Mouse (Mus musculus) embryonic facial prominence, embryonic 14.5 days (tissue): ENCODE measurements around the gene Slc6a1. TPM values are rescaled to one million over a fixed set of nuclear protein-coding genes. Genes with fewer than 3 reads are reported as not detected.

ENCODE experiments used
- ATAC-seq: fragments of 200-750 bp; cut with Nextera tagmentation; 2 replicates; pipeline ENCODE4 v1.8.0; 2017; ENCODE audit warnings: low read depth, moderate number of reproducible peaks, moderate TSS enrichment
- DNase-seq: peaks from one replicate; pipeline ENCODE4 v3.0.0-alpha.2; 2015; ENCODE audit warnings: low spot score
- H3K27ac ChIP-seq: fragments of 300-500 bp; sonication (generic); replicated peaks from 2 replicates; pipeline ENCODE4 v1.5.1; 2014; ENCODE audit warnings: low read depth, mild to moderate bottlenecking, low read length, moderate library complexity
- H3K27me3 ChIP-seq: fragments of 300-500 bp; sonication (generic); replicated peaks from 2 replicates; pipeline ENCODE4 v1.6.1; 2014; ENCODE audit warnings: low read length; ENCODE audit not compliant: control insufficient read depth, insufficient read depth
- H3K36me3 ChIP-seq: fragments of 300-500 bp; sonication (generic); 2 replicates; pipeline ENCODE4 v1.6.1; 2014; ENCODE audit warnings: low read length, mixed read lengths; ENCODE audit not compliant: control insufficient read depth, insufficient read depth
- H3K4me1 ChIP-seq: fragments of 300-500 bp; sonication (generic); 2 replicates; pipeline ENCODE4 v1.6.1; 2014; ENCODE audit warnings: antibody characterized with exemption, low read length; ENCODE audit not compliant: control insufficient read depth, insufficient read depth
- H3K4me2 ChIP-seq: fragments of 300-500 bp; sonication (generic); 2 replicates; pipeline ENCODE4 v1.6.1; 2014; ENCODE audit warnings: low read depth, mild to moderate bottlenecking, low read length, moderate library complexity, mixed read lengths
- H3K4me3 ChIP-seq: fragments of 300-500 bp; sonication (generic); 2 replicates; pipeline ENCODE4 v1.5.1; 2014; ENCODE audit warnings: low read depth, mild to moderate bottlenecking, low read length
- H3K9ac ChIP-seq: fragments of 300-500 bp; sonication (generic); 2 replicates; pipeline ENCODE4 v1.6.1; 2014; ENCODE audit warnings: low read depth, mild to moderate bottlenecking, low read length, moderate library complexity, mixed read lengths
- H3K9me3 ChIP-seq: fragments of 300-500 bp; sonication (generic); 2 replicates; pipeline ENCODE4 v1.6.1; 2016; ENCODE audit warnings: low read length; ENCODE audit not compliant: control insufficient read depth
- WGBS: fragments of 180-500 bp; shearing (Covaris S2); extraction: QIAGEN DNeasy Blood & Tissue Kit; methylation state at CpG from one replicate; pipeline ENCODE4 v1.1.7; 2014; 5-methylcytosine and 5-hydroxymethylcytosine counted together
- polyA plus RNA-seq: library from polyadenylated mRNA; unstranded; fragments of >200 nt; fragmentation: Nextera tagmentation; extraction: Ambion mirVana; gene quantifications from 2 replicates; pipeline ENCODE4 v1.2.1, GENCODE M21; 2014

Gene Slc6a1
- 2.7 and 2.8 TPM in 2 replicates for polyA plus RNA-seq

- no peaks in the 10 kb centered on the region for H3K4me1 ChIP-seq
- 2% methylated on average over 28 of the region's 51 CpGs for WGBS
- H3K27ac ChIP-seq = no peak within 1 kb of the TSS
- no peaks in the 10 kb centered on the region for H3K36me3 ChIP-seq
- no peaks in the 10 kb centered on the region for H3K9me3 ChIP-seq
- H3K9ac ChIP-seq = no peak within 1 kb of the TSS
- DNase-seq (peak; percentile 81), ATAC-seq (peak; percentile 97)
- peak within 1 kb of the TSS; percentile 23 for H3K4me3 ChIP-seq
- H3K4me2 ChIP-seq = peak within 1 kb of the TSS; percentile 37
- peaks cover 71% of the 10 kb centered on the region for H3K27me3 ChIP-seq
These were observed at the start of gene Slc6a1 for GRCm38 (mm10) chr6:114282469-114283277. TSS of gene Slc6a1 (plus strand) at chr6:114282635.

DNA sequence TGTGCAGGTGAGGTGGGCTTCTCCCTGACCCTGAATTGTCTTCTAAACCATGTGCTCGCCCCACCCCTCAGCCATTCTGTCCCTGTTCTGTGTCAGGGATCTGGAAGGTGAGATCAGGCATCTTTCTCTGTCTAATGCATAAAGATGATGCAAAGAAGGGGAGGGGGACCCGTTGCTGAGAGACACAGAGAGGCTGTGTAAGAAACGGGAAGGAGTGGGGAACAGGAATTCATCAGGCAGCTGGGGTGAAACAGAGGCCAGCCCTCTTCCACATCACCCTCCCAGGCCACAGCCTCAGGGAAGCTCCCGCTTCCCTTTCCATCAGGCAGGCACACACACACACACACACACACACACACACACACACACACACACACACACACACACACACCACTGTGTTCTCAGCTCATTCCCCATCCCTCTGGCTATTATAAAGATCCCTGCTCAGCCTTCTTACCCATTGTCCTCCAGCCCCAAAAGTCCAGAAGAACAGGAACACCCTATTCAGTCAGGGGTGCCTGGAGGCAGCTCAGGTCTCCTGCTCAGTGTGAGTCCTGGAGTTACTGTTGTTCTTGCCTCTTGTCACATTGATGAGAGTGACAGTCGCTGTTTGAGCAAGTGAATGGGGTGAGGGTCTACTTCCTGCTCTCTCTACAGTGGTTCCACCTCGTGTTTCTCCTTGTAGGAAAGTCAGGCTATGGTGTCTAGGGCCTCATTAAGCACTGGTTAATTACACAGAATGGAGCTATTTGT, 43.4 kb upstream of the Slc6a1 start:
- Histone ChIP-seq H3K36me3 (no peaks in the 10 kb centered on the region), H3K4me2 (no peak overlapping the region), H3K9me3 (no peaks in the 10 kb centered on the region), H3K4me3 (no peak overlapping the region), H3K9ac (no peak overlapping the region), H3K27ac (no peak overlapping the region), H3K4me1 (no peaks in the 10 kb centered on the region), H3K27me3 (no peaks in the 10 kb centered on the region)
- DNase-seq = peak; percentile 19
- 31% methylated on average over 6 of the region's 6 CpGs for WGBS
- ATAC-seq = no peak

- DNase-seq = no peak
- Histone ChIP-seq H3K4me1 (no peaks in the 10 kb centered on the region), H3K4me3 (no peak overlapping the region), H3K9me3 (no peaks in the 10 kb centered on the region), H3K27me3 (no peaks in the 10 kb centered on the region), H3K36me3 (no peaks in the 10 kb centered on the region), H3K4me2 (no peak overlapping the region), H3K27ac (no peak overlapping the region), H3K9ac (no peak overlapping the region)
- WGBS = 81% methylated on average over 11 of the region's 11 CpGs
- ATAC-seq = no peak
These were observed 36.8 kb upstream of the Slc6a1 start for GRCm38 (mm10) chr6:114245665-114246064.

DNA sequence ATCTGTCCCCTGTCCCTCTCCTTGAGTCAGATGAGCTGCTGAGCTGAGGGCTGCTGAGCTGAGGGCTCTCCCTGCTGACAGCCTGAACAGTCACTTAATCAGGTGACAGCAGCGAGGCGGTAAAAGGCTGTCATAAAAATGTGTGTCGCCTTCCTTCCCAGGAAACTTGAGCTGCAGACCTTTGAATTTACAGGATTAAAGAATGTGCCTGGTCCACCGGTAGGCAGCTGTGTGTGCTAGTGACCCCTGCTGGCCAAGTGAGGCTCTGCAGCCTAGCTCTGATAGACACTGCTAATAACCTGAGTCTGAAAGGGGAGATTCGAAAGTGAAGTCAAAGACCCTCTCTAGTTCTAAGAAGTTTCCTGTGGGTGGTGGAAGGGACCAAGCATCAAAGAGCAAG, 32.1 kb upstream of the Slc6a1 start:
- H3K36me3 ChIP-seq = no peaks in the 10 kb centered on the region
- no peak overlapping the region for H3K9ac ChIP-seq
- ATAC-seq (peak; percentile 62; the same call in 1 of the 2 replicates), DNase-seq (peak; percentile 75)
- H3K27ac ChIP-seq = no peak overlapping the region
- H3K9me3 ChIP-seq = no peaks in the 10 kb centered on the region
- no peak overlapping the region for H3K4me3 ChIP-seq
- no peaks in the 10 kb centered on the region for H3K27me3 ChIP-seq
- H3K4me2 ChIP-seq = no peak overlapping the region
- H3K4me1 ChIP-seq = no peaks in the 10 kb centered on the region
- 3% methylated on average over 5 of the region's 5 CpGs for WGBS

- ATAC-seq (no peak), DNase-seq (no peak)
- H3K4me3 ChIP-seq = no peak overlapping the region
- H3K36me3 ChIP-seq = no peaks in the 10 kb centered on the region
- no peaks in the 10 kb centered on the region for H3K9me3 ChIP-seq
- 62% methylated on average over 14 of the region's 14 CpGs for WGBS
- no peaks in the 10 kb centered on the region for H3K27me3 ChIP-seq
- H3K4me2 ChIP-seq = no peak overlapping the region
- no peaks in the 10 kb centered on the region for H3K4me1 ChIP-seq
- H3K27ac ChIP-seq = no peak overlapping the region
- no peak overlapping the region for H3K9ac ChIP-seq
These were observed 27.5 kb upstream of the Slc6a1 start for GRCm38 (mm10) chr6:114254927-114255326.

- WGBS = 73% methylated on average over 1 of the region's 1 CpGs
- H3K27me3 ChIP-seq = no peaks in the 10 kb centered on the region
- no peak overlapping the region for H3K4me2 ChIP-seq
- no peak overlapping the region for H3K9ac ChIP-seq
- ATAC-seq (no peak), DNase-seq (no peak)
- H3K9me3 ChIP-seq = no peaks in the 10 kb centered on the region
- H3K36me3 ChIP-seq = no peaks in the 10 kb centered on the region
- H3K4me3 ChIP-seq = no peak overlapping the region
- H3K4me1 ChIP-seq = no peaks in the 10 kb centered on the region
- H3K27ac ChIP-seq = no peak overlapping the region
These were observed 24.6 kb upstream of the Slc6a1 start for GRCm38 (mm10) chr6:114257762-114258361.

GRCm38 (mm10) chr6:114258661-114259193, 23.7 kb upstream of the Slc6a1 start:
- Histone ChIP-seq H3K27ac (no peak overlapping the region), H3K9ac (no peak overlapping the region), H3K4me1 (no peaks in the 10 kb centered on the region), H3K4me3 (no peak overlapping the region), H3K4me2 (no peak overlapping the region), H3K27me3 (no peaks in the 10 kb centered on the region), H3K9me3 (no peaks in the 10 kb centered on the region), H3K36me3 (no peaks in the 10 kb centered on the region)
- DNase-seq = no peak
- WGBS = 56% methylated on average over 3 of the region's 3 CpGs
- ATAC-seq = no peak

DNA sequence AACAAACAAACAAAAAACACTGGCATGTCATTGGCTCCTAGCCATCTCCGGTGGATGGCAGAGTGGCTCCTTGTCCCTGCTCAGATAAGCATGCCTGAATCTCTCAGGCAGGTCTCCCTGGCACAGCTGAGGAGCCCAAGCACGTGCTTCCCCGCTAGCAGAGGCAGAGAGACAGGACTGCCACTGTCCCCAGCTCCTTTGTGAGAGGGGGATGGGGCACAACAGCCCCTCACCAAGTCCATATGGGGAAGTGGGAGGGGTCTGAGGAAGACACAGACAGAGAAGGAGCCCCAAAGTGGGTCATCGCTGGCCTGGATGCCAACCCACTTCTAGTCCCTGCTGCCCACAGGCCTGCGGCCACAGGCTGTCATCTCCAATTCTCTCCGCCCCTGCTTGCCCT, 20.8 kb upstream of the Slc6a1 start:
- H3K9ac ChIP-seq = no peak overlapping the region
- H3K27me3 ChIP-seq = no peaks in the 10 kb centered on the region
- H3K4me3 ChIP-seq = no peak overlapping the region
- DNase-seq (peak; percentile 37), ATAC-seq (peak; percentile 50; the same call in 1 of the 2 replicates)
- no peaks in the 10 kb centered on the region for H3K9me3 ChIP-seq
- 57% methylated on average over 6 of the region's 6 CpGs for WGBS
- no peaks in the 10 kb centered on the region for H3K4me1 ChIP-seq
- H3K36me3 ChIP-seq = no peaks in the 10 kb centered on the region
- H3K27ac ChIP-seq = no peak overlapping the region
- H3K4me2 ChIP-seq = no peak overlapping the region
